Mouse (Mus musculus): ENCODE measurements at regions not wholly inside any gene's neighbourhood (a gene's known extent, or its start where the extent isn't known, plus 50 kb on each side); places are given as distances from the start of the nearest gene placed in this dataset.

GRCm38 (mm10) chr5:111971952-111972351 is 238.2 kb downstream of the Gm26897 start:
- TF ChIP-seq CTCF (IDR thresholded peaks at IDR 0.05; ENCODE audit: low read depth, low read length) (no peak), POLR2A (IDR thresholded peaks at IDR 0.05; ENCODE audit: insufficient read depth, low read length) (no peak)
